23 mouse cellular contexts compared by ENCODE assay signal in the genomic region with DNA sequence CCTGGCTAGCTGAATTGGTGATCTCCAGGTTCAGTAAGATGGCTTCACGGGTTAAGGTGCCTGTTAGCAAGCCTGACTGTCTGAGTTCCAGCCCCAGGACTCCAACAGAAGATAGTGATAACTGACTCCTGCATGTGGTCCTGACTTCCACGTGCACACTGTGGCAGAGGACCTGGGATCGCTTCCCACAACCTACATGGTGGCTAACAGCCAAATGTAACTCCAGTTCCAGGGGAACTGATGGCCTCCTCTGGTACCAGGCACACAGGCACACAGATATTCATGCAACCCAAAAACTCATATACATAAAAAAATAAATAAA. TPM values are rescaled to one million over a fixed set of nuclear protein-coding genes. Genes with fewer than 3 reads are reported as not detected.
DNase-seq lines count a peak whose midpoint lies in the region; ATAC-seq and TF ChIP-seq lines count a peak whose summit lies in the region.
"Had no signal": no experiment of that assay in that cellular context is flagged by ENCODE, and none has a peak within 500 bp of the region (broad histone marks: within the 10 kb centered on the region; RNA-seq: fewer than 3 reads in every experiment).

No protein-coding gene starts in this region.

- no peaks in the 10 kb centered on the region for H3K27me3 ChIP-seq in spleen, adult 2 months (ENCODE audit: control insufficient read depth, insufficient read depth, low read length)
- H3K27me3 ChIP-seq in liver, embryonic 14.5 days (ENCODE audit: control insufficient read depth, insufficient read depth, low read length) = no peaks in the 10 kb centered on the region
- no peaks in the 10 kb centered on the region for H3K27me3 ChIP-seq in liver, postnatal 0 days (ENCODE audit: insufficient read depth, low read length)
- H3K27me3 ChIP-seq: CH12.LX; forebrain, embryonic 13.5 days; hindbrain, embryonic 12.5 days; hindbrain, embryonic 15.5 days had no signal

- peaks cover 19% of the 10 kb centered on the region; the same call in 1 of the 2 replicates for H3K4me1 ChIP-seq in spleen, adult 2 months (ENCODE audit: control insufficient read depth, insufficient read depth, insufficient read length)
- peaks cover 11 to 23% of the 10 kb centered on the region in 2 experiments for H3K4me1 ChIP-seq in liver, embryonic 14.5 days (replicated peaks; ENCODE audit: control insufficient read depth in 2 of 2, insufficient read depth in 2 of 2, low read length in 1 of 2)
- peaks cover 7% of the 10 kb centered on the region for H3K4me1 ChIP-seq in liver, postnatal 0 days (ENCODE audit: insufficient read depth)
- H3K4me1 ChIP-seq: forebrain, embryonic 10.5 days; forebrain, embryonic 13.5 days; hindbrain, embryonic 12.5 days; hindbrain, embryonic 15.5 days had no signal

- H3K4me3 ChIP-seq in spleen, adult 2 months (ENCODE audit: extremely low read depth, insufficient read depth, insufficient read length) = no peak overlapping the region
- H3K4me3 ChIP-seq in liver, embryonic 14.5 days (ENCODE audit: insufficient read depth in 1 of 2, low read depth in 2 of 2, low read length in 2 of 2) = no peak overlapping the region
- no peak overlapping the region for H3K4me3 ChIP-seq in liver, postnatal 0 days (ENCODE audit: low read depth, low read length)
- H3K4me3 ChIP-seq: forebrain, embryonic 10.5 days; forebrain, embryonic 13.5 days; hindbrain, embryonic 12.5 days; hindbrain, embryonic 15.5 days had no signal

- no peak for DNase-seq in spleen, adult 2 months (ENCODE audit: low read depth in 1 of 2, low spot score in 2 of 2)
- no peak for DNase-seq in spleen, adult 12 weeks (ENCODE audit: low spot score)
- no peak for DNase-seq in liver, embryonic 14.5 days (ENCODE audit: low read depth in 3 of 3, low spot score in 3 of 3)
- no peak for DNase-seq in liver, postnatal 0 days
- no peak for DNase-seq in kidney, postnatal 25 days
- DNase-seq in heart, adult 11 months = no peak
- no peak for DNase-seq in neural tube, embryonic 10.5 days (ENCODE audit: extremely low spot score, low spot score)
- DNase-seq: adrenal gland, adult 2 months; adrenal gland, postnatal 14 days; cerebellum, adult 11 months; cerebellum, adult 2 months; cerebellum, postnatal 10 days; cerebellum, postnatal 36 days; gastrocnemius, postnatal 10 days; gastrocnemius, postnatal 36 days had no signal

- H3K9ac ChIP-seq in liver, embryonic 14.5 days (replicated peaks) = no peak overlapping the region
- no peak overlapping the region for H3K9ac ChIP-seq in liver, postnatal 0 days (replicated peaks)
- H3K9ac ChIP-seq: forebrain, embryonic 13.5 days; hindbrain, embryonic 12.5 days; hindbrain, embryonic 15.5 days had no signal

- no peak for TF ChIP-seq CTCF in spleen, adult 2 months (IDR thresholded peaks at IDR 0.05; ENCODE audit: extremely low read depth, insufficient read depth, insufficient read length, insufficient replicate concordance)
- no peak for TF ChIP-seq CTCF in liver, embryonic 14.5 days (IDR thresholded peaks at IDR 0.05; ENCODE audit: low read depth)
- no peak for TF ChIP-seq CTCF in liver, postnatal 0 days (IDR thresholded peaks at IDR 0.05; ENCODE audit: low read depth)

- H3K9me3 ChIP-seq in liver, embryonic 14.5 days (ENCODE audit: control insufficient read depth, low read length) = no peaks in the 10 kb centered on the region
- H3K9me3 ChIP-seq in liver, postnatal 0 days (ENCODE audit: low read length) = no peaks in the 10 kb centered on the region
- H3K9me3 ChIP-seq: forebrain, embryonic 10.5 days; forebrain, embryonic 13.5 days; G1E; hindbrain, embryonic 12.5 days; hindbrain, embryonic 15.5 days had no signal

- no peaks in the 10 kb centered on the region; the same call in none of the 2 replicates for H3K36me3 ChIP-seq in spleen, adult 2 months (ENCODE audit: control insufficient read depth, insufficient read depth, low read length)
- H3K36me3 ChIP-seq in liver, embryonic 14.5 days (replicated peaks; ENCODE audit: control insufficient read depth, insufficient read depth, low read depth) = no peaks in the 10 kb centered on the region
- peaks cover 24% of the 10 kb centered on the region for H3K36me3 ChIP-seq in liver, postnatal 0 days (replicated peaks; ENCODE audit: insufficient read depth, low read length)

- 64% methylated on average over 3 of the region's 3 CpGs for WGBS in spleen, adult 2 months
- 15% methylated on average over 3 of the region's 3 CpGs for WGBS in liver, embryonic 14.5 days (ENCODE audit: insufficient replicate concordance)
- 30% methylated on average over 3 of the region's 3 CpGs for WGBS in liver, postnatal 0 days (ENCODE audit: insufficient replicate concordance)

- no peak overlapping the region; the same call in 1 of the 2 replicates for H3K4me2 ChIP-seq in liver, embryonic 14.5 days (ENCODE audit: low read depth)
- H3K4me2 ChIP-seq in liver, postnatal 0 days (ENCODE audit: low read depth, low read length) = no peak overlapping the region
- H3K4me2 ChIP-seq: forebrain, embryonic 13.5 days; heart, embryonic 11.5 days; hindbrain, embryonic 12.5 days; hindbrain, embryonic 15.5 days had no signal

- no peak for TF ChIP-seq POLR2A in spleen, adult 2 months (IDR thresholded peaks at IDR 0.05; ENCODE audit: low read depth, low read length)

- ATAC-seq in liver, embryonic 14.5 days (ENCODE audit: insufficient read depth) = peak; percentile 59
- ATAC-seq in liver, postnatal 0 days = peak; percentile 11; the same call in 1 of the 2 replicates
- ATAC-seq: forebrain, embryonic 13.5 days; forebrain, embryonic 16.5 days had no signal

- H3K27ac ChIP-seq in spleen, adult 2 months (ENCODE audit: insufficient read depth, low read length) = 0 out of 2 replicates have a peak overlapping the region, but pooled peaks have one; percentile 2
- peak overlapping the region; percentile 39; the same call in 1 of the 2 replicates for H3K27ac ChIP-seq in liver, embryonic 14.5 days
- H3K27ac ChIP-seq in liver, postnatal 0 days (ENCODE audit: low read depth) = 0 out of 2 replicates have a peak overlapping the region, but pooled peaks have one; percentile 6
- H3K27ac ChIP-seq: forebrain, embryonic 10.5 days; forebrain, embryonic 13.5 days; hindbrain, embryonic 12.5 days; hindbrain, embryonic 15.5 days had no signal

- TF ChIP-seq EP300 in liver, embryonic 14.5 days (IDR thresholded peaks at IDR 0.05; ENCODE audit: low read depth) = no peak
- no peak for TF ChIP-seq EP300 in liver, postnatal 0 days (IDR thresholded peaks at IDR 0.05; ENCODE audit: low read depth)

RNA-seq across cellular contexts. Expression of a gene that starts 12.7 kb away (rescaled TPM):
- 48.7 and 57.4 TPM in 2 replicates for polyA plus RNA-seq in spleen, adult 2 months (2012; rRNA removed)
- polyA plus RNA-seq in liver, embryonic 14.5 days (2012; rRNA removed) = 20.9 and 25.0 TPM in 2 replicates
- 22.9 and 29.9 TPM in 2 replicates for polyA plus RNA-seq in liver, embryonic 14.5 days (2014; fragmentation: Nextera tagmentation; extraction: Ambion mirVana)
- 78.8 and 81.4 TPM in 2 replicates for polyA plus RNA-seq in liver, postnatal 0 days (2015; fragmentation: Nextera tagmentation; extraction: Ambion mirVana)

RNA-seq across cellular contexts. Expression of a gene that starts 33.1 kb away (rescaled TPM):
- 45.6 and 60.9 TPM in 2 replicates for polyA plus RNA-seq in spleen, adult 2 months (2012; rRNA removed)
- 3.0 and 3.7 TPM in 2 replicates for polyA plus RNA-seq in liver, embryonic 14.5 days (2012; rRNA removed)
- polyA plus RNA-seq in liver, embryonic 14.5 days (2014; fragmentation: Nextera tagmentation; extraction: Ambion mirVana) = 0.57 and 0.59 TPM in 2 replicates
- 0.33 and 0.88 TPM in 2 replicates for polyA plus RNA-seq in liver, postnatal 0 days (2015; fragmentation: Nextera tagmentation; extraction: Ambion mirVana)

RNA-seq across cellular contexts. Expression of a gene that starts 38.2 kb away (rescaled TPM):
- 29.9 and 32.4 TPM in 2 replicates for polyA plus RNA-seq in spleen, adult 2 months (2012; rRNA removed)
- 35.8 and 41.8 TPM in 2 replicates for polyA plus RNA-seq in liver, embryonic 14.5 days (2012; rRNA removed)
- polyA plus RNA-seq in liver, embryonic 14.5 days (2014; fragmentation: Nextera tagmentation; extraction: Ambion mirVana) = 18.9 and 23.8 TPM in 2 replicates
- 224 and 230 TPM in 2 replicates for polyA plus RNA-seq in liver, postnatal 0 days (2015; fragmentation: Nextera tagmentation; extraction: Ambion mirVana)

RNA-seq across cellular contexts. Expression of a gene that starts 44.9 kb away (rescaled TPM):
- 106 and 140 TPM in 2 replicates for polyA plus RNA-seq in spleen, adult 2 months (2012; rRNA removed)
- 175 and 221 TPM in 2 replicates for polyA plus RNA-seq in liver, embryonic 14.5 days (2012; rRNA removed)
- 519 and 576 TPM in 2 replicates for polyA plus RNA-seq in liver, embryonic 14.5 days (2014; fragmentation: Nextera tagmentation; extraction: Ambion mirVana)
- 209 and 225 TPM in 2 replicates for polyA plus RNA-seq in liver, postnatal 0 days (2015; fragmentation: Nextera tagmentation; extraction: Ambion mirVana)

RNA-seq across cellular contexts. Expression of a gene that starts 48.2 kb away (rescaled TPM):
- polyA plus RNA-seq in spleen, adult 2 months (2012; rRNA removed) = 3.1 and 4.1 TPM in 2 replicates
- polyA plus RNA-seq in liver, embryonic 14.5 days (2012; rRNA removed) = 0.07 and 0.12 TPM in 2 replicates
- not detected in 2 replicates for polyA plus RNA-seq in liver, embryonic 14.5 days (2014; fragmentation: Nextera tagmentation; extraction: Ambion mirVana)
- polyA plus RNA-seq in liver, postnatal 0 days (2015; fragmentation: Nextera tagmentation; extraction: Ambion mirVana) = 0.04 and 0.06 TPM in 2 replicates
